Mouse (Mus musculus): ENCODE measurements around the gene Ncdn. TPM values are rescaled to one million over a fixed set of nuclear protein-coding genes. Genes with fewer than 3 reads are reported as not detected.

Gene Ncdn
- polyA plus RNA-seq, 1 experiment from 2014 or later = 21.9 TPM

GRCm38 (mm10) chr4:126732111-126732510 lies 21.1 kb downstream of the Ncdn start:
- no peaks in the 10 kb centered on the region for H3K36me3 ChIP-seq (ENCODE audit: control insufficient read depth, insufficient read depth, low read length)
- 3% methylated on average over 18 of the region's 18 CpGs for WGBS
- H3K27ac ChIP-seq (ENCODE audit: low read length) = no peak overlapping the region
- no peak overlapping the region for H3K9ac ChIP-seq (replicated peaks; ENCODE audit: low read depth, low read length)
- peaks cover 58% of the 10 kb centered on the region for H3K27me3 ChIP-seq (ENCODE audit: control insufficient read depth, insufficient read depth, low read length)
- ATAC-seq (ENCODE audit: insufficient number of reproducible peaks, insufficient read depth, low FRiP score, low read depth) = no peak
- H3K4me2 ChIP-seq (replicated peaks; ENCODE audit: low read depth, low read length) = no peak overlapping the region; the same call in 1 of the 2 replicates
- no peak overlapping the region for H3K4me3 ChIP-seq (ENCODE audit: low read depth, low read length)
- H3K4me1 ChIP-seq (ENCODE audit: control insufficient read depth, insufficient read depth, low read length) = 0 out of 2 replicates have a peak, but pooled peaks cover 3% of the 10 kb centered on the region
- H3K9me3 ChIP-seq (ENCODE audit: control insufficient read depth, low read depth, low read length) = no peaks in the 10 kb centered on the region; the same call in 1 of the 2 replicates

DNA sequence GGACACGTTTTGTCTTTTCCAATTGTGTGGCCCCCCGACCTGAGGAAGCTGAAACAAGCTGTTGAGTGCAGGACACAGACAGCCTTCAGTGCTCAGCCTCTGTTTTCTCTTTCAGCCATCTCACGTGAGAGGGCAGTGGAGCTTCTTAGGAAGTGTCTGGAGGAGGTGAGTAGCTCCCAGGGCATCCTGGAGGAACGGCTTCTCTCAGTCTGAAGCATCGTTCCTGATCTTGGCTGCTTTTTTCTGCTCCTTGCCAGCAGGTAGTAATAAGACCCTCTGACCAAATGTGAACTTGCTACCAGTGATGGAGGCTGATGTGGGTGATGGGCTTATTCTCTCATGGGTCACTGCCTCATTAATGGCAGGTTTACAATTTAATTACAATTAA lies 45.8 kb downstream of the Ncdn start:
- Histone ChIP-seq H3K9ac (replicated peaks; ENCODE audit: low read depth, low read length) (no peak overlapping the region), H3K4me3 (ENCODE audit: low read depth, low read length) (no peak overlapping the region), H3K36me3 (ENCODE audit: control insufficient read depth, insufficient read depth, low read length) (peaks cover 46% of the 10 kb centered on the region), H3K27ac (ENCODE audit: low read length) (no peak overlapping the region), H3K9me3 (ENCODE audit: control insufficient read depth, low read depth, low read length) (no peaks in the 10 kb centered on the region), H3K4me2 (replicated peaks; ENCODE audit: low read depth, low read length) (no peak overlapping the region), H3K4me1 (ENCODE audit: control insufficient read depth, insufficient read depth, low read length) (no peaks in the 10 kb centered on the region), H3K27me3 (ENCODE audit: control insufficient read depth, insufficient read depth, low read length) (no peaks in the 10 kb centered on the region)
- 87% methylated on average over 5 of the region's 5 CpGs for WGBS
- no peak for ATAC-seq (ENCODE audit: insufficient number of reproducible peaks, insufficient read depth, low FRiP score, low read depth)

- peaks cover 51% of the 10 kb centered on the region for H3K36me3 ChIP-seq (ENCODE audit: control insufficient read depth, insufficient read depth, low read length)
- ATAC-seq (ENCODE audit: insufficient number of reproducible peaks, insufficient read depth, low FRiP score, low read depth) = no peak
- no peak overlapping the region for H3K4me3 ChIP-seq (ENCODE audit: low read depth, low read length)
- no peaks in the 10 kb centered on the region for H3K4me1 ChIP-seq (ENCODE audit: control insufficient read depth, insufficient read depth, low read length)
- no peak overlapping the region for H3K27ac ChIP-seq (ENCODE audit: low read length)
- WGBS = 76% methylated on average over 12 of the region's 12 CpGs
- no peak overlapping the region for H3K4me2 ChIP-seq (replicated peaks; ENCODE audit: low read depth, low read length)
- H3K9me3 ChIP-seq (ENCODE audit: control insufficient read depth, low read depth, low read length) = no peaks in the 10 kb centered on the region
- no peaks in the 10 kb centered on the region for H3K27me3 ChIP-seq (ENCODE audit: control insufficient read depth, insufficient read depth, low read length)
- no peak overlapping the region for H3K9ac ChIP-seq (replicated peaks; ENCODE audit: low read depth, low read length)
Observed at GRCm38 (mm10) chr4:126706630-126707438, 46.4 kb downstream of the Ncdn start.

DNA sequence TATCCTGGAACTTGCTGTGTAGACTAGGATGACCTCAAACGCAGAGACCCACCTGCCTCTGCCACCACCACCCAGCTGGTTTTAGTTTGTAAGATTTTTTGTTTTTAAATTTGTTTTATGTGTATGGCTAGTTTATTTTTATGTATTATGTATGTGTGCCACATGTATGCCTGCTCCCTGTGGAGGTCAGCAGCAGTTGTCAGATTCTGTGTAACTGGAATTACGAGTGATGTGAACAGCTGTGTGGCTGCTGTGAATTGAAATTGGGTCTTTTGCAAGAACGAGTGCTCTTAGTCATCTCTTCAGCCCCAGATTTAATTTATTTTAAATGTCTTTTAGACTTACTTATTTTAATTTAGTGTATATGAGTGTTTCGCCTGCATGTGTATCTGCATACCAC lies 56.3 kb downstream of the Ncdn start:
- no peak for ATAC-seq (ENCODE audit: insufficient number of reproducible peaks, insufficient read depth, low FRiP score, low read depth)
- Histone ChIP-seq H3K9me3 (ENCODE audit: control insufficient read depth, low read depth, low read length) (no peaks in the 10 kb centered on the region), H3K36me3 (ENCODE audit: control insufficient read depth, insufficient read depth, low read length) (peaks cover 5% of the 10 kb centered on the region), H3K27ac (ENCODE audit: low read length) (no peak overlapping the region), H3K9ac (replicated peaks; ENCODE audit: low read depth, low read length) (no peak overlapping the region), H3K27me3 (ENCODE audit: control insufficient read depth, insufficient read depth, low read length) (no peaks in the 10 kb centered on the region), H3K4me3 (ENCODE audit: low read depth, low read length) (no peak overlapping the region), H3K4me1 (ENCODE audit: control insufficient read depth, insufficient read depth, low read length) (no peaks in the 10 kb centered on the region), H3K4me2 (replicated peaks; ENCODE audit: low read depth, low read length) (no peak overlapping the region)
- WGBS = 93% methylated on average over 4 of the region's 4 CpGs

Other genes with a start within 250 kb of the Ncdn start
- gene Ago4, start 220.0 kb downstream of the Ncdn start, polyA plus RNA-seq (2014; fragmentation: Nextera tagmentation; extraction: Ambion mirVana) = 2.4 and 3.3 TPM in 2 replicates
- 41.2 and 49.4 TPM in 2 replicates for gene Clspn, start 196.5 kb downstream of the Ncdn start, polyA plus RNA-seq (2014; fragmentation: Nextera tagmentation; extraction: Ambion mirVana)
- gene 5730409E04Rik, start 143.6 kb downstream of the Ncdn start, polyA plus RNA-seq (2014; fragmentation: Nextera tagmentation; extraction: Ambion mirVana) = 3.5 and 4.3 TPM in 2 replicates
- gene Psmb2, start 75.8 kb downstream of the Ncdn start, polyA plus RNA-seq (2014; fragmentation: Nextera tagmentation; extraction: Ambion mirVana) = 461 and 487 TPM in 2 replicates
- not detected in 2 replicates for gene Tfap2e, start 17.2 kb downstream of the Ncdn start, polyA plus RNA-seq (2014; fragmentation: Nextera tagmentation; extraction: Ambion mirVana)
- gene AU040320, start 106 bp upstream of the Ncdn start, polyA plus RNA-seq (2014; fragmentation: Nextera tagmentation; extraction: Ambion mirVana) = 22.4 and 30.1 TPM in 2 replicates
- 28.9 and 34.7 TPM in 2 replicates for gene Zmym4, start 214.7 kb upstream of the Ncdn start, polyA plus RNA-seq (2014; fragmentation: Nextera tagmentation; extraction: Ambion mirVana)